Mouse (Mus musculus): ENCODE results near the gene Slc7a10. TPM values are rescaled to one million over a fixed set of nuclear protein-coding genes. Genes with fewer than 3 reads are reported as not detected.
"Not testable (repeated sequence)": the region's sequence is repeated elsewhere in the genome, so short reads cannot be mapped to it uniquely, and the experiment has no call there.

The Slc7a10 gene
- polyA plus RNA-seq, 1 experiment from 2014 or later = 1.2 TPM

DNA sequence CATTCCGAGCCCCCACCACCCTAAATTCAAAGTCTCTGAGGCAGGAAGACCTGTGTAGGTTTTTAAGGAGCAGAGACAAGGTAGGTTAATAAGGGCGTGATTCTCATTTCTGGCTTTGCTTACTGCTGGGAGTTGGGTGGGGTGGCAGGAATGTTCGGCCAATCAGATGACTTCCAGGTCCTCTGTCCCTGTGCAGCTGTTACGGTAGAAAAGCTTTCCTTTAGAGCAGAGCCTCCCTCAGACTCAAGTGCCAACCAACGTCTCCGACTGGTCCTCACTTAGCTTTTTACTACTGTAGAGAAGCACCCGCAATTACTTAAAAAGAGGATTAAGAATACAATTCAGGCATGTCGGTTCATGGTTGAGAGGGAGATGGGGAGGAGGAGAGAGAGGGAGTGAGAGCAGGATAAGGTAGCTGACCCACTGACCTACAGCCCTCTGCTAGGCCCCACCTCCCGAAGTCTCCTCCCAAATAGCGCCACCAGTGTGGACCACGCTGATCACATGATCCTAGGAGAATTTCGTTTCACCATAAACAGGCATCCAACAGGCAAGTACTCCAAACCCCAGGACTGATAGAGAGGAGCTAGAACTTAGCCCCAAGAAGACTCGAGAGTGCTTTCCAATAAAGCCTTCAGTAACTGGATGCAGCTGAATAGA is 46.7 kb downstream of the Slc7a10 start:
- H3K36me3 ChIP-seq (ENCODE audit: control insufficient read depth, insufficient read depth, low read length) = no peaks in the 10 kb centered on the region
- no peak overlapping the region for H3K4me2 ChIP-seq (ENCODE audit: low read depth, low read length)
- WGBS = 41% methylated on average over 13 of the region's 13 CpGs
- no peaks in the 10 kb centered on the region for H3K27me3 ChIP-seq (replicated peaks; ENCODE audit: control insufficient read depth, insufficient read depth, low read length)
- 0 out of 2 replicates have a peak, but pooled peaks cover 2% of the 10 kb centered on the region for H3K9me3 ChIP-seq (ENCODE audit: control insufficient read depth, low read length)
- no peak overlapping the region for H3K27ac ChIP-seq (ENCODE audit: low read length)
- no peak overlapping the region for H3K4me3 ChIP-seq (ENCODE audit: low read length)
- ATAC-seq = no peak
- H3K9ac ChIP-seq (ENCODE audit: low read depth, low read length) = no peak overlapping the region
- H3K4me1 ChIP-seq (ENCODE audit: control insufficient read depth, insufficient read depth, low read length) = 0 out of 2 replicates have a peak, but pooled peaks cover 3% of the 10 kb centered on the region

- peak overlapping the region; percentile 75; the same call in 1 of the 2 replicates for H3K9ac ChIP-seq (ENCODE audit: low read depth, low read length)
- ATAC-seq = no peak
Measured at GRCm38 (mm10) chr7:35233861-35234260, 47.7 kb downstream of the Slc7a10 start.

GRCm38 (mm10) chr7:35234361-35235245 is 48.4 kb downstream of the Slc7a10 start:
- Histone ChIP-seq H3K4me3 (ENCODE audit: low read length) (peak overlapping the region; percentile 65), H3K9me3 (ENCODE audit: control insufficient read depth, low read length) (0 out of 2 replicates have a peak, but pooled peaks cover 2% of the 10 kb centered on the region), H3K4me1 (ENCODE audit: control insufficient read depth, insufficient read depth, low read length) (0 out of 2 replicates have a peak, but pooled peaks cover 3% of the 10 kb centered on the region), H3K4me2 (ENCODE audit: low read depth, low read length) (peak overlapping the region; percentile 67), H3K27ac (ENCODE audit: low read length) (peak overlapping the region; percentile 95), H3K9ac (ENCODE audit: low read depth, low read length) (peak overlapping the region; percentile 75), H3K36me3 (ENCODE audit: control insufficient read depth, insufficient read depth, low read length) (no peaks in the 10 kb centered on the region), H3K27me3 (replicated peaks; ENCODE audit: control insufficient read depth, insufficient read depth, low read length) (no peaks in the 10 kb centered on the region)
- WGBS = under 1% methylated on average over 45 of the region's 45 CpGs
- ATAC-seq = peak; percentile 97

More at GRCm38 (mm10) chr7:35233861-35234260, 47.7 kb downstream of the Slc7a10 start:
- Histone ChIP-seq H3K36me3 (ENCODE audit: control insufficient read depth, insufficient read depth, low read length) (no peaks in the 10 kb centered on the region), H3K27ac (ENCODE audit: low read length) (peak overlapping the region; percentile 92), H3K27me3 (replicated peaks; ENCODE audit: control insufficient read depth, insufficient read depth, low read length) (no peaks in the 10 kb centered on the region), H3K4me2 (ENCODE audit: low read depth, low read length) (peak overlapping the region; percentile 67), H3K9me3 (ENCODE audit: control insufficient read depth, low read length) (0 out of 2 replicates have a peak, but pooled peaks cover 2% of the 10 kb centered on the region), H3K4me1 (ENCODE audit: control insufficient read depth, insufficient read depth, low read length) (0 out of 2 replicates have a peak, but pooled peaks cover 3% of the 10 kb centered on the region), H3K4me3 (ENCODE audit: low read length) (peak overlapping the region; percentile 65)
- 49% methylated on average over 12 of the region's 12 CpGs for WGBS

- 0 out of 2 replicates have a peak, but pooled peaks cover 2% of the 10 kb centered on the region for H3K9me3 ChIP-seq (ENCODE audit: control insufficient read depth, low read length)
- 20% methylated on average over 9 of the region's 9 CpGs for WGBS
- H3K4me3 ChIP-seq (ENCODE audit: low read length) = peak overlapping the region; percentile 37
- no peaks in the 10 kb centered on the region for H3K36me3 ChIP-seq (ENCODE audit: control insufficient read depth, insufficient read depth, low read length)
- no peaks in the 10 kb centered on the region for H3K27me3 ChIP-seq (replicated peaks; ENCODE audit: control insufficient read depth, insufficient read depth, low read length)
- peak overlapping the region; percentile 20; the same call in 1 of the 2 replicates for H3K27ac ChIP-seq (ENCODE audit: low read length)
- peak overlapping the region; percentile 50 for H3K4me2 ChIP-seq (ENCODE audit: low read depth, low read length)
- 0 out of 2 replicates have a peak, but pooled peaks cover 3% of the 10 kb centered on the region for H3K4me1 ChIP-seq (ENCODE audit: control insufficient read depth, insufficient read depth, low read length)
- ATAC-seq = peak; percentile 69
- peak overlapping the region; percentile 46 for H3K9ac ChIP-seq (ENCODE audit: low read depth, low read length)
Measured at GRCm38 (mm10) chr7:35235308-35235707, 49.1 kb downstream of the Slc7a10 start.

GRCm38 (mm10) chr7:35237935-35238334 is 51.8 kb downstream of the Slc7a10 start:
- ATAC-seq; H3K4me3 ChIP-seq (ENCODE audit: low read length); H3K9me3 ChIP-seq (ENCODE audit: control insufficient read depth, low read length); H3K4me1 ChIP-seq (ENCODE audit: control insufficient read depth, insufficient read depth, low read length); H3K9ac ChIP-seq (ENCODE audit: low read depth, low read length); H3K27me3 ChIP-seq (replicated peaks; ENCODE audit: control insufficient read depth, insufficient read depth, low read length); H3K27ac ChIP-seq (ENCODE audit: low read length); H3K4me2 ChIP-seq (ENCODE audit: low read depth, low read length); H3K36me3 ChIP-seq (ENCODE audit: control insufficient read depth, insufficient read depth, low read length): not testable (repeated sequence)
- WGBS = 78% methylated on average over 2 of the region's 3 CpGs

Other genes with a start within 250 kb of the Slc7a10 start
- gene Cebpg, start 129.8 kb upstream of the Slc7a10 start, polyA plus RNA-seq (2015; fragmentation: Nextera tagmentation; extraction: Ambion mirVana) = 43.4 and 46.4 TPM in 2 replicates
- 9.9 and 11.7 TPM in 2 replicates for gene Cebpa, start 67.1 kb upstream of the Slc7a10 start, polyA plus RNA-seq (2015; fragmentation: Nextera tagmentation; extraction: Ambion mirVana)
- gene Lrp3, start 29.1 kb downstream of the Slc7a10 start, polyA plus RNA-seq (2015; fragmentation: Nextera tagmentation; extraction: Ambion mirVana) = 2.8 and 3.3 TPM in 2 replicates
- 14.8 and 15.3 TPM in 2 replicates for gene Gpatch1, start 132.1 kb downstream of the Slc7a10 start, polyA plus RNA-seq (2015; fragmentation: Nextera tagmentation; extraction: Ambion mirVana)
- 95.3 and 105 TPM in 2 replicates for gene Rhpn2, start 147.8 kb downstream of the Slc7a10 start, polyA plus RNA-seq (2015; fragmentation: Nextera tagmentation; extraction: Ambion mirVana)
- gene Faap24, start 210.5 kb downstream of the Slc7a10 start, polyA plus RNA-seq (2015; fragmentation: Nextera tagmentation; extraction: Ambion mirVana) = 21.1 and 22.5 TPM in 2 replicates
- gene Cep89, start 210.7 kb downstream of the Slc7a10 start, polyA plus RNA-seq (2015; fragmentation: Nextera tagmentation; extraction: Ambion mirVana) = 41.4 and 45.0 TPM in 2 replicates